Mouse (Mus musculus) bone marrow macrophage, adult 2 months (primary cell): ENCODE measurements around the gene Nadk.

Source experiments
- CTCF ChIP-seq: IDR thresholded peaks from 2 replicates; pipeline ENCODE4 v1.5.1; 2012; ENCODE audit warnings: low read depth, mild to moderate bottlenecking, low read length, moderate library complexity
- POLR2A ChIP-seq: IDR thresholded peaks from 2 replicates; pipeline ENCODE4 v1.6.1; 2012; ENCODE audit warnings: mild to moderate bottlenecking, low read depth, low read length, borderline replicate concordance

DNA sequence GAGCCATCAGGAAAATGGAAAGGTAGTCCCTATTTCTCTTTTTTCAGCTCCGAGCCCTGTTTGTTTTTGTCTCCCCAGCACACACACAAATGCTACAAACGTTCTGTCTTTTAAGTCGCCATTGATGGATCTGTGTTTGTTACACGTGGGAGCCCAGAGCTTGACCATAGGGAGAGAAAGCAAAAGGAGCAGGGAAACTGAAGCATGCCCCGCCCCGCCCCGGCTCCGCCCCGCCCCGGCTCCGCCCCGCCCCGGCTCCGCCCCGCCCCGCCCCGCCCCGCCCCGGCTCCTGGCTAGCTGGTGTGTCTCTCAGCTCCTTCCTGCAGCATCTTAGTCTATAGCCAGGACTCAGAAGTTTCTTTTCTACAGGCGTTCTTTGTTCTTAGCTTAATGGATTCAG lies 36.4 kb downstream of the Nadk start:
- no peak for TF ChIP-seq POLR2A
- TF ChIP-seq CTCF, result no peak
